Comparison of ENCODE assay signal across 12 mouse cellular contexts in genomic region chr4:106281128-106281491, GRCm38 (mm10). TPM values are rescaled to one million over a fixed set of nuclear protein-coding genes. Genes with fewer than 3 reads are reported as not detected.
DNase-seq lines count a peak whose midpoint lies in the region; ATAC-seq lines count a peak whose summit lies in the region.
"Had no signal": no experiment of that assay in that cellular context is flagged by ENCODE, and none has a peak within 500 bp of the region (broad histone marks: within the 10 kb centered on the region; RNA-seq: fewer than 3 reads in every experiment).

No protein-coding gene starts in this region.

- H3K27ac ChIP-seq in embryonic facial prominence, embryonic 14.5 days (replicated peaks; ENCODE audit: low read depth, low read length) = peak overlapping the region; percentile 28
- no peak overlapping the region for H3K27ac ChIP-seq in embryonic facial prominence, embryonic 10.5 days (replicated peaks)
- no peak overlapping the region for H3K27ac ChIP-seq in liver, embryonic 15.5 days (replicated peaks)
- H3K27ac ChIP-seq: hindbrain, embryonic 15.5 days had no signal

- H3K9me3 ChIP-seq in embryonic facial prominence, embryonic 14.5 days (ENCODE audit: control insufficient read depth, low read length) = no peaks in the 10 kb centered on the region
- no peaks in the 10 kb centered on the region for H3K9me3 ChIP-seq in embryonic facial prominence, embryonic 10.5 days
- H3K9me3 ChIP-seq in liver, embryonic 15.5 days (replicated peaks) = no peaks in the 10 kb centered on the region
- H3K9me3 ChIP-seq: hindbrain, embryonic 15.5 days had no signal

- no peaks in the 10 kb centered on the region for H3K36me3 ChIP-seq in embryonic facial prominence, embryonic 14.5 days (ENCODE audit: control insufficient read depth, insufficient read depth, low read length)
- H3K36me3 ChIP-seq in embryonic facial prominence, embryonic 10.5 days (replicated peaks) = no peaks in the 10 kb centered on the region
- no peaks in the 10 kb centered on the region for H3K36me3 ChIP-seq in liver, embryonic 15.5 days (replicated peaks)
- H3K36me3 ChIP-seq: hindbrain, embryonic 15.5 days had no signal

- no peak overlapping the region for H3K4me2 ChIP-seq in embryonic facial prominence, embryonic 14.5 days (ENCODE audit: low read depth, low read length)
- peak overlapping the region; percentile 38; the same call in 1 of the 2 replicates for H3K4me2 ChIP-seq in liver, embryonic 15.5 days
- H3K4me2 ChIP-seq: hindbrain, embryonic 15.5 days; midbrain, embryonic 11.5 days had no signal

- WGBS in embryonic facial prominence, embryonic 14.5 days = 31% methylated on average over 2 of the region's 2 CpGs
- WGBS in embryonic facial prominence, embryonic 10.5 days = 83% methylated on average over 2 of the region's 2 CpGs
- WGBS in liver, embryonic 15.5 days (ENCODE audit: insufficient replicate concordance) = 60% methylated on average over 2 of the region's 2 CpGs

- no peak overlapping the region for H3K9ac ChIP-seq in embryonic facial prominence, embryonic 14.5 days (ENCODE audit: low read depth, low read length)
- H3K9ac ChIP-seq in liver, embryonic 15.5 days = no peak overlapping the region
- H3K9ac ChIP-seq: hindbrain, embryonic 15.5 days had no signal

- ATAC-seq in embryonic facial prominence, embryonic 14.5 days (ENCODE audit: low read depth) = no peak
- ATAC-seq in erythroid progenitor cell, adult 5-6 weeks (replicated peaks; ENCODE audit: low FRiP score, poor library complexity, severe bottlenecking) = peak; percentile 20; the same call in 1 of the 2 replicates
- ATAC-seq in liver, embryonic 15.5 days (ENCODE audit: insufficient read depth) = no peak
- ATAC-seq in frontal cortex, adult (ENCODE audit: low TSS enrichment) = no peak

- no peak overlapping the region for H3K4me3 ChIP-seq in embryonic facial prominence, embryonic 14.5 days (ENCODE audit: low read depth, low read length)
- no peak overlapping the region for H3K4me3 ChIP-seq in embryonic facial prominence, embryonic 10.5 days
- H3K4me3 ChIP-seq in liver, embryonic 15.5 days (replicated peaks) = no peak overlapping the region
- H3K4me3 ChIP-seq: hindbrain, embryonic 15.5 days had no signal

- no peak for DNase-seq in embryonic facial prominence, embryonic 14.5 days (ENCODE audit: low spot score)
- no peak for DNase-seq in embryonic facial prominence, embryonic 10.5 days (ENCODE audit: low spot score)
- peak; percentile 56 to 57 for DNase-seq in kidney, adult 8-10 months
- no peak for DNase-seq in kidney, postnatal 4 days
- no peak for DNase-seq in embryo, embryonic 9.5 days (ENCODE audit: extremely low spot score)
- DNase-seq: right cerebral cortex, postnatal 4 days; thymus, postnatal 4 days had no signal

- no peaks in the 10 kb centered on the region for H3K27me3 ChIP-seq in embryonic facial prominence, embryonic 14.5 days (replicated peaks; ENCODE audit: control insufficient read depth, insufficient read depth, low read length)
- H3K27me3 ChIP-seq in embryonic facial prominence, embryonic 10.5 days (replicated peaks; ENCODE audit: low read depth, poor library complexity, severe bottlenecking) = no peaks in the 10 kb centered on the region
- H3K27me3 ChIP-seq in liver, embryonic 15.5 days = no peaks in the 10 kb centered on the region
- H3K27me3 ChIP-seq: hindbrain, embryonic 15.5 days had no signal

- H3K4me1 ChIP-seq in embryonic facial prominence, embryonic 14.5 days (ENCODE audit: control insufficient read depth, insufficient read depth, low read length) = peaks cover 8% of the 10 kb centered on the region
- peaks cover 12% of the 10 kb centered on the region for H3K4me1 ChIP-seq in embryonic facial prominence, embryonic 10.5 days
- peaks cover 15% of the 10 kb centered on the region for H3K4me1 ChIP-seq in liver, embryonic 15.5 days (replicated peaks)
- H3K4me1 ChIP-seq: hindbrain, embryonic 15.5 days had no signal

RNA-seq across cellular contexts. Expression of gene Usp24, which starts 34.9 kb away (rescaled TPM):
- polyA plus RNA-seq in embryonic facial prominence, embryonic 14.5 days (2014; fragmentation: Nextera tagmentation; extraction: Ambion mirVana) = 10.7 and 10.9 TPM in 2 replicates
- polyA plus RNA-seq in embryonic facial prominence, embryonic 10.5 days (2016; fragmentation: Nextera tagmentation; extraction: Ambion mirVana) = 7.3 and 7.8 TPM in 2 replicates
- 13.0 and 32.7 TPM in 2 replicates for total RNA-seq in erythroid progenitor cell, adult 5-6 weeks (2015; ENCODE audit: low replicate concordance)
- total RNA-seq in erythroid progenitor cell, adult 5-6 weeks (2017; ENCODE audit: low replicate concordance) = 20.7 and 25.4 TPM in 2 replicates
- 5.1 and 6.2 TPM in 2 replicates for polyA plus RNA-seq in liver, embryonic 15.5 days (2015; fragmentation: Nextera tagmentation; extraction: Ambion mirVana)

Comparison
In these comparisons a context has a peak if more than half of its experiments do, and no peak if none do; other contexts are left out.
1. DNase-seq: peak in kidney, adult 8-10 months (2 of 2); none in embryonic facial prominence, embryonic 14.5 days (single experiment), embryonic facial prominence, embryonic 10.5 days (single experiment), kidney, postnatal 4 days (0 of 2) and embryo, embryonic 9.5 days (single experiment).